Mouse (Mus musculus): ENCODE results near the gene Syk.

- TF ChIP-seq CTCF (IDR thresholded peaks at IDR 0.05) (no peak), EP300 (IDR thresholded peaks at IDR 0.05) (no peak)
These were observed 28.3 kb upstream of the Syk start for GRCm38 (mm10) chr13:52554722-52555121.
